Mouse (Mus musculus) layer of hippocampus, adult 8-10 months (tissue): ENCODE results near the gene Itpr1. TPM values are rescaled to one million over a fixed set of nuclear protein-coding genes. Genes with fewer than 3 reads are reported as not detected.
A peak's percentile ranks its signal among the peaks of the same experiment; 100 is the strongest.

Experiments used
- DNase-seq, 2 experiments: peaks; one replicate each; pipeline ENCODE4 v3.0.0; 2022; ENCODE audit warnings: low spot score in 2 of 2
- total RNA-seq, 4 experiments: library from RNA; stranded (reverse); gene quantifications; 2 replicates each; pipeline ENCODE4 v1.2.4; 2022

Itpr1 gene
- total RNA-seq, 4 experiments from 2014 or later = 277 to 326 (median 299) TPM

DNA sequence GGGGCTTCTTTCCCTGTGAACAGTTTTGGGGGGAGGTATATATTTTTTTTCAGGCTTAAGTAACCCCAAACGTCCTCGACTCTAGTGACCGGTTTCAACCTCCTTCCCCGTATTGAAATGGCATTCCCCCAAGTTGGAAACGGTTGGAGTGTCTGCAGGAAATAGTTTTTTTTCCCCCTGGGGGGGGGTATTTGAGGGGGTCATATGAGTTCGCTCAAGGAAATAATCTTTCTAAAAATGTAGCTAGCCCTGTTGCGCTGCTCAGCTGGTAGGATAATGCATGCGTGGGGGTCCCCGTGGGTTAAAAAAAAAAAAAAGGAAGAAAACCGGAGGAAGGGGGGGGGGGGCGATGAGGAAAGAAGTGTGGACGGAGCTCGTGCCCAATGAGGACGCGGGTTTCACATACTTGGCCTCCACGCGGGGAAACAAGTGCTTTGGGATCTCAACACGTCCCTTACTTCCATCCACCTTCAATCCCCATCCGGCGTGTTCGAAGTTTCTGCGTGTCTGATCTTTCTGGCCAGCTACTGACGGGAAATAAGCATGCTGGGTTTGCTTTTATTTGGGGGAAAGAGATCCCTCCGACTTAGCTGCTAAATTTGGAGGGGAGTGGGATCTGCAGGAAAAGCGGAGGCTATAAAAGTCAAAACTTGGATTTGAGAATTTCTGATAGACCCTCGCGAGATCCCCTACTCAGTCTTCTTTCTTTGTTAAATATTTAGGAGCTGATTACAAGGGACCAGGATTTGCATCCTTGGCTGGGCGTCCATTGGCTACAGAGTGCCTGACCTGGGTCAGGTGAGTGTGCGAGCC is 791 bp downstream of the Itpr1 start:
- no peak for DNase-seq

DNA sequence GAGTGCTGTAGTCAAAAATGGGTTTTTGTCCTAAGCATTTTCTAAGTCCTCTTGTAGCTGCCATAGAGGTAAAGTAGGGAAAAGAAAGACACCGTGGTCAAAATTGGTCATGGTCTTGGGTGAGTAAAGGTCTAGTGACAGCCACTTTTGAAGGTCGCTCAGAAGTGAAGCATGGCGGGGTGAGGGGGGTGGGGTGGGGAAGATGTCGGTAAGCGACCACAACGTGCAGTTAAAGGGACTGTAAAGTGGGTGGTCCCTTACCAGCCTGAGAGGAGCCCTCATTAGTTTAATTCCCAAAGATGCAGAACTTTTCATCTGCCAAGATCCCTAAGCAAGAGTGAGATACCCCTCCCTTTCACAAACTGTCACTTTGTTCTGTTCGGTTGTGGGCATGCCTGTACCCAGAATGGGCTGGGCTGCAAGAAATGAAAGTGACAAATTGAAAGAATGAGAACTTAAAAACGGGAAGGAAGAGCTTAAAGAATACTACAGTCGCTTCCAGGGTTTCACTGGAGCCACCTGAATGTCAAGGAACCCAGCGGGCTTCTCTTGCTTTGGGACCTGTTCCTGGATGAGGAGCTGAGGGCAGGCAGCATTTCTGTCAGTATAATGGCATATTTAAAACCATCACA is 1.5 kb downstream of the Itpr1 start:
- no peak for DNase-seq

DNA sequence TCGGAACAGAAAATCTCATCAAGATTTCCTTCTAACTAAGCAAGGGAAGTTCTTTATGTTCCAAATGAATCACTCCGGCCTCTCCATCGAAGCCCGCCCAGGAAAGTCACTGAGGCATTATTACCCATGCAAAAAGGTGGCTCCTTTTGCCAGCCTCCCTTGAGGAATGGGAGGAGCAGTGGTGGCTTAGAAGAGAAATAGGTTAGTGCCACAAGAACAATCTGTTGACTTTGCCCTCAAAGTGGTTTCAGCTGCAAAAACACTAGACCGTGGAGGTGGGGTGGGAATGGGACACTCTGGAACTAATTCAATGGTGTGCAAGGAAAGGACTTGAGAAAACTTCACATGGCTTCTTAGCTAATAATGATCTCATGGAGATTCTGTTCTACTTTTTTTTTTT is 3.2 kb downstream of the Itpr1 start:
- DNase-seq = no peak

DNA sequence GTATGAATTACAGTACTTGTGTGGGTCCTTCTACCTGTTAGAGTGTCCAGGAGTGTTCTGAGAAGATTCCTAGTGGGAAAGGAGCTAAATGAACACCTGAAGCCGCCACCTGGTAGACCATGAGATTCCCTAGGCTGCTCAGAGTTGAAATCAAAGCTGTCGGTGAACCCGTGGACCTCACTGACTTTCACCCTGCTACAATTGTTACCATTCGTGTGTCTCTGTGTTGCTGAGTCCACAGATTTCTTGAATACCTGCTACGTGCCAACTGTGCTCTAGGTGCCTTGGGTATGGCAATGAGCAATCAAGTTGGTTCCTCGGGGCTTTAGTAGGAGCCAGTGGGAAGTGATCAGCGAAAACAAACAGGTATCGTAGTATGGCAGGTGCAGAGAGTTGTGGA is 3.9 kb downstream of the Itpr1 start:
- no peak for DNase-seq

DNA sequence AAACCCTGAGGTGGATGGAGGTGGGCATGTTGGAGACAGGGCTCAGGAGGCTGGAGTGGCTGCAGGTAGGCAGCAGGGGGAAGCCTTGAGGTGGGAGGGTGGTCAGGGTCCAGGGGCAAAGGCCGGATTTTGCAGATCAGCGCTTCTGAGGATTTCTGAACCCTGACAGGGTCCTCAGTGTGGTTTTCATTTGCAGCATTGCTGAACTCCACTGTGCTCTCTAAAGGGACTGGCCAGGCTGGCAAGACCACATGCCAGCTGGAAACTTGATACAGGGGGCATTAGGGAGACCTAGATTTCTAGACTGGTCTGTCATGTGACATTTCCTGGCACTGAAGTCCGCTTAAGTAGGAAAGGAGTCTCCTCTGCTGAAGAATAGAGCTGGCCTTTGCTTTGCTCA is 5.1 kb downstream of the Itpr1 start:
- no peak for DNase-seq

DNA sequence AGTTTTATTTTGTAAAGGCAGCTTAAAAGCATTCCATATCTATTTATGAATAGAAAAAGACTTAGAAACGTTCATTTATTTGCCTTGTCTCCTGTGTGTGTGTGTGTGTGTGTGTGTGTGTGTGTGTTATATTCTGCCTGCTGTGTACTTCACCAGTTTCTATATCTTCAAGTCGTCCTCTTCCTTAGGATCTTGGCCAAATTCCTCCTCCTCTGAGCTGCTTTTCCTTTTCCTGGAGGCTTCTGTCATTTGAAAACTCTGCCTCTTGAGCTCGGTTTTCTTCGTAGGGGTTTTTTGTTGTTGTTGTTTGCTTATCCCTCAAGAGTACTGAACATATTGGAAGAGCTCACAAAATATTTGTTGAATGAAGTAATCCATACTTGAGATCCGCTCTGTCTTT is 9.5 kb downstream of the Itpr1 start:
- no peak for DNase-seq

DNA sequence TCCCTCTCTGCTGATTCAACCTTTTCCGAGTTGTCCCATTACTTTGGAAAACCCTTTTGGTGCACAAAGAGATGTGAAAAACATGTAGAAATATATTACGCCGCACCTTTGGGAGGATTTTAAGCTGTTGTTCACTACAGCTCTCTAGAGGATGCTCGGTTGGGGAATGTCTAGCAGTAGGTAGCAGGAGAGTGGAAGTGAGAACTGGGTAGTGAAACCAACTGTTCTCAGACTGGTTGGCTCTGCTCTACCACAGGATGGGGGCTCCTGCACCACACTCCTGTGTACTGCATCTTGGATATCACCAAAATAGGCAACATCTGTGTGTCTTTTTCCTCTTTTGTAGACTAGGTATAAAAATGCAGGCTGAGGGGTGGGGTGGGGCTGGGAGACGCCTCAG is 10.0 kb downstream of the Itpr1 start:
- DNase-seq = no peak

DNA sequence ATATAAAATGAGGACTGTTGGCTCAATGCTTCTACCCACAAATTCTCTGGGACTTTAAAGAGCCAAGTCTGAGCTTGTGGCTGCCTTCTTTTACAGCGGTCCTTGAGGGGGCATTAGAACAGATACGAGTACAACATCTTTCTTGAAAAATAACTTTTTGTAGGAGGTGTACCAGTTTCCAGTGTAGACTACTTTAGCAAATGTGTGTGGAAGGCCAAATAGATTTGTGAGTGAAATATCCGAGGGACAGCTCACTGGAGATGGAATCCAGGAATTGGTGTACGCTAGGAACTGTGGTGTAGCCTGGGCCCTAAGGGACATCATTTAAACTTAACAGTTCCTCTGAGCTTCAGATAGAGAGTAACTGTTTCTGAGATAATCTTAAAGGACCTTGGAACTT is 11.5 kb downstream of the Itpr1 start:
- no peak for DNase-seq

DNA sequence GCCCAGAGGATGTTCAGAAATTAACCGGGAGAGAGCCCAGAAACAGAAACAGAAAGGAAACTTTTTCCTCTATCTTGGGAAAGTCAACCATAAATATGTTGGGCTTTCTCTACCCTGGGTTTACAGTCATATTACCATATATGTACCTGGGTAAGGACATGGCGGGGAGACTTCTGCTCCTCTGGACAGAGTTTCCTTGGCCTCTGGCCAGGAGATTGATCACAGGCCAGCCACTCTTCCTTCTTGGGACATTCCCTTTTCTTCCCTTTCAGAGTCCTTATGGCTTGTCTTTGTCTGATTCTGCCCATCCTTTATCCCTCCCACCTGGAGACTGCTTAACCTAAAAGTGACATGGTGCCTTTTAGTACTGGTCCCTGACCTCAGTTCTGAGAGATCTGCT is 12.1 kb downstream of the Itpr1 start:
- DNase-seq = no peak

DNA sequence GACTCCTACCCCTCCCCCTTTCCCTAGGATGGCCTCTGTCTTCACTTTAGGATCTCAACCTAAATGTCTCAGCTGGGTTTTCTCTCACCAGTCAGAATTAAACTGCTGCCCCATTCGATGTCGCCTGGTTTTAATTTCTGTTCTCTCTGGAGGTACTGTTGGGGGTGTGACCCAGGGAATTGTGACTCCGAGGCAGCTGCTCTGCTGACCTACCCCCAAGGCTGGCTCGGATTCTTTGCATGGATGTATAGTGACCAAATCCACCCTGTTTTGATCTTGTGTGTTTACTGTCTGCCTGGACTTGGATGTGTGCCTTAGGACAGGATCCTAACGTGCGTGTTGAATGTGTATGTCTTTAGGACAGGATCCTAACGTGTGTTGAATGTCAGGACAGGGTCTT is 13.3 kb downstream of the Itpr1 start:
- no peak for DNase-seq

DNA sequence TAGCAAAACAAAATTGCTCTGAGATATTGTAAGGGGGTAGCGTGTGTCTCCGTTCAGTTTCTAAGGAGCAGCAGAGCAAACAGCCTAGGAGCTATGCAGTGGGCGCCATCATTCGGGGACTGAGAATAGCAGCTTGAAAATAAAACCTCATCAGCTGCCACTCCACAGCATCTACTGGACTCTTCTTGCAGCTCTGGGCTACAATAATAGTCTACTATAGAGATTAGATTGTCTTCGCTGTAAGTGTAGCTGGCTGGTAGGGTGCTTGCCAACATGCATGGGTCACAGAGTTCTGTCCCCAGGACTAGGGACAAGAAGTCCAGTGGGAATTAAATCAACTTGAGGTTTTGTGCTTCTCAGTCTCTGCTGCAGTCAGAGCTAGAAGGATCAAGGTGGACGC is 14.6 kb downstream of the Itpr1 start:
- DNase-seq = no peak

DNA sequence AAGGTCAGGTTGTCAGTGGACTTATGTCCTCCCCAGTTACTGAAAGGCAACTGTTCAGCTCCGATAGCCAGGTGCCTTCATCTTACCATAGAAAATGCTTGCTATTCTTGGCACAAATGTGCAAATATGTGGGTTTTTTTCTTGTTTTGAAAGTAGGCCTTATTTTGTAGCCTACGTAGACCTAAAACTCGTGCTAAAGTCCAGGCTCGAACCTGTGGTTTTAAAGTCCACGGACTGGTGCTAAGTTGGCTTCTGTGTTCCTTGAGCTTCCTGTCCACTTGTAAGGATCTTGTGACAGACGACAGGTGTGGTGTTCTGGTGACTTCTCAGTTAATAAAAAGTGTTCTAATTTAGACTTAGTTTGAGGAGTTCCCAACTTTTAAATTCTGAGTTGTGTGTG is 15.2 kb downstream of the Itpr1 start:
- no peak for DNase-seq

DNA sequence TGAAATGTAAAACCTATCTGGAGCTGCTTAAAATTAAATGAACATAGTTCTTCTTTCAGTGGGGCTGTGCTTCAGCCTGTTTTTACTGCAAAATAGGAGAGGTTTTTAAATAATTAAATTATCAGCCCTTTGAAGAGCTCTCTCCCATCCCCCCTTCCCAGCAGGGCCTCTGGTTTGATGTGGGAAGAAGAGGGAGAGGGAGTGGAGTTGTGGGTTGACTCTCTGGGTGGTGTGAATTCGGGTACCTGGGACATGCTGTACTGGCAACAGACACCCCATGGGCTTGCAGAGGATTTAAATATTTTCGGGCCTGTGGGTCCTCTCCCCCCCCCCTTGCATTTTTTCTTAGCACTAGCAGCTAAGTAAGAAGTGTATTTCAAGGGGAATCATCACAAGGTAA is 15.7 kb downstream of the Itpr1 start:
- DNase-seq = no peak

DNA sequence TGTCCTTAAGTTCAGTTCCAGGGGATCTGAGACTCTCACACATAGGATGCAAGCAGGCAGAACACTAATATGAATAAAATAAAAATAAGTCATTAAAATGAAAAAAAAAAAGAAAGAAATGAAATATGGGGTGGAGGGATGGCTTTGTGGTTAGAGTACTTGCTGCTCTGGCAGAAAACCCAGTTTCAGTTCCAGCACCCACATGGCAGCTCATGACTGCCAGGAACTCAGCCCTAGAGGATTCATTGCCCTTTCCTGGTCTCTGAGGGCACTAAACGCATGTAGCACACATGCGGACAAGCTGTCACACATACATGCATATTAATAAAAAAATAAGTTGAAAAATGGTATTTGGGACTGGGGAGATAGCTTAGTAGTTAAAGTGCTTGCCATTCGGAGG is 17.7 kb downstream of the Itpr1 start:
- no peak for DNase-seq

DNA sequence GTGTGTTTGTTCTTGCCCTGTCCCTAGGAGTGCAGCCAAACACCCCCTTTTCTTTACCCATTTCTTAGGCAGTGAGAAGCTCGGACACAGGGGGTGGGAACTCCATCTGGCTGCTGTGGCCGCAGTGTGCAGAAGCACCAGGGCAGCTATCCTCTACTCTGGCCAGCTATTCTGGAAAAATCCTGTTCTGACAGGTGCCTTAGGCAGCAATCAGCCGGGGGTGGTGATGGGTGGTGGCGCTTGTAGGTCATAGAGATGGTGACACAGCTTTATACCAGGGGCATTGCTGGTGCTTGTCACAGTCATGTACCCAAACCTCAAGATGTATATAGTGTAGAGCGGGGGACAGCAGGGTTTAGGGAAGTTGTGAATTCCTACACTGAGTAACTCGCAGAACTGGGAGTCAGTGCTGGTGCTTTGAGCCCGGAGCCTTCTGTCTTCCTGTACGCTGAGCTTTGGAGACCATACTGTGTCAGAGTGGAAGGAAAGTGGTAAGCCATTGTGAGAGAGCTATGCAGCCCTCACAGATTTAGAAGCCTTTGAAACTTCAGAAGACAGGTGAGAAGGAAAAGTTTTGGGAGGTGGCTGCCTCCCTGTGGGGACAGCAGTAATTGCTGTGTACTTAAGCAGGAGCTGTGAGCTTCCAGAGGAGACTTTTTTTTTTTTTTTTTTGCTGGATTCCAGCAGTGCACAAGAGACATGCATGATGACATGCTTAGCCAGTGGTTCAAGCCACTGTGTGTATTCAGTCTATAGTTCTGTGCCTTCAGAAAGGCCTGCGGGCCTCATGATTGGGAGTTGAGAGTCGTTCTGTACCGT is 19.2 kb downstream of the Itpr1 start:
- no peak for DNase-seq

DNA sequence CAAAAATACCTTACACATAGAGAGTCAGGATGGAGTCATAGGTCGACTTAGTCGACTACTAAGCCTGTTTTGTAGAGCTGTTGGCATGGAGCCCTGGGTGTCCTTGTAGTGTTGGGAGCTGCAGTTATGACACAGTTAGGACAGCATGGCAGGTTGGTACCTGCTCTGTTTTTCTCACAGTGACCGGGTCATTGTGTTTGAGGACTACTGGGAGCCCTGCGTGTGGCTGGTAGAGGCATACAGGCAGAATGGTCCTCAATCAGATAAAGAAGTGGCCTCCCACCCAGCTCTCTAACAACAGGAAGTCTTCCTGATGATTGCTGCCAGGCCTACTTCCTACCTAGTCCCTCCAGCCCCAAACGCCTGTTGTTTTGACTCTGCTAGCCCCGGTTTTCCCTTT is 20.2 kb downstream of the Itpr1 start:
- no peak for DNase-seq

DNA sequence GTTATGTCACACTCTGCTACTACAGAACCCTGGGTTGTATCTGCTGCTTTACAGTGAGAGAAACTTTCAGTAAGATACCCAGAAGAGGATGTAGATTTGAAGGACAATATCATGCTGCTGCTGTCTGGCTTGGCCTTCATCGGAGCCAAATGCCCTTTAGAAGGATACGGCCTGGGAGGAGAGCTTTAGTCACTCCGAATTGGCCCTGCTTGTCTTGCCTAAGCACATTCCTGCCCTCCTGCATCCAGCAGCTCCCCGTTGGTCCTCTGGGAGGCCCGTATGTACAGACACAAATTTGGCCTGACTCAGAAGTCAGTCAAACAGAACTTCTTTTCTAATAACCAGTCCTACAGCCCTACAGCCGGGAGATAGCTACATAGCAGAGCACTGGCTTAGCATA is 21.6 kb downstream of the Itpr1 start:
- no peak for DNase-seq

DNA sequence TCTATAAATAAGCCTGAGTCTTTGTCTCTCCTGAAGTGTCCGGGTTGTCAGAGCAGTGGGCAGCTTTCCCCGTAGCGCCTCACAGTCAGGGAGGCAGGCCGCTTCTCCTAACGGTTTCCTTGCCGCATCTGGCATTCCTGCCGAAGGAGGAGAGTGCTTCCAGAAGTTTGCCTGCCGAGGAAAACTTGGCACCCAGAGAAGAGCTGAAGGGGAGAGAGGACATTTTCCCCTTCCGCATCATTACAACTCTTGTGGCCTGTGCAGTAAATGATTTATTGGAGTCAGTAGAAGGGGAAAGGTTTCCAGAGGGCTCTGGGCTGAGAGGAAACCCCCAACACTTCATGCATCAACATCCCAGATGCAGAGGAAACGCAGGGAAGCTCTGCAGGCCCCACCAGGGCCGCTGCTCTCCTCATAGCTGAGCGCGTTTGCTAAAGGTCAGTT is 22.8 kb downstream of the Itpr1 start:
- DNase-seq = no peak

DNA sequence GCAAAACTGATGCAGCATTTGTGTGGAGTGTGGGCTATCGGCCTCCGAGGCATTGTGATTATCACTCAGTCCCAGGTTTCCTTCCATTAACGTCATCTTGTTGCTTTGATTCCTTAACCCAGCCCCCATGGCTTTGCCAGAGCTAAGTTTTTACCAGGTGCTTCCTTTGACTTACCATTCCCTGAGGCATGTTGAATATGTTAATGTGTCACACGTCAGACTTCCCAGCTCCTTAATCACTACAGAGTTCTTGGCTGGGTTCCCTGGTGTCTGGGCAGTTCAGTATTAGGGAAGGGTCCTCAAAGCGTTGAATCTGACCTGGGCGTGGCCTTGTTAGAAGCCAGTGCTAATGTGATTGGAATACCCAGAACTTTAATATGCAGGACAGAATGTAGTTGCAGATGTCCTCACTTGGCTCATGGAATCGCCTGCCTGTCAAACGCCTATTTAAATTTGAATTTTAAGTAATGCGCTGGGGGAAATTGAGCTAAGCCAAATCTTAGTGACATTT is 23.6 kb downstream of the Itpr1 start:
- no peak for DNase-seq

DNA sequence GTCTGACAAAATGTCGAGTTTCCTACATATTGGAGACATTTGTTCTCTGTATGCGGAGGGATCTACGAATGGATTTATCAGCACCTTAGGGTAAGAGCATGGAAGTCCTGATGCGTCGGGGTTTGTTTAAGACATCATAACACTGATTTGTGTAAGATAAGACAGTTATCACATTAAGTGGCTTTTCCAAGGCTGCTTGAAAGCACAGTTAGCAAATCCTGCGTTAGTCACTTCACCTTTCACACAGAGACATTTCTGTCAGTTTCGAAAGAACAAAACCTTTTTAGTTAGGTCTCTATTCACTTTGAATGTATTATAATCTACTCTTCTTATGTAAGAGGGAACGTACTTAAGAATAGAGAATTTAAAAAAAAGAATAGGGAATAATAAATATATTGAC is 24.1 kb downstream of the Itpr1 start:
- DNase-seq = no peak

DNA sequence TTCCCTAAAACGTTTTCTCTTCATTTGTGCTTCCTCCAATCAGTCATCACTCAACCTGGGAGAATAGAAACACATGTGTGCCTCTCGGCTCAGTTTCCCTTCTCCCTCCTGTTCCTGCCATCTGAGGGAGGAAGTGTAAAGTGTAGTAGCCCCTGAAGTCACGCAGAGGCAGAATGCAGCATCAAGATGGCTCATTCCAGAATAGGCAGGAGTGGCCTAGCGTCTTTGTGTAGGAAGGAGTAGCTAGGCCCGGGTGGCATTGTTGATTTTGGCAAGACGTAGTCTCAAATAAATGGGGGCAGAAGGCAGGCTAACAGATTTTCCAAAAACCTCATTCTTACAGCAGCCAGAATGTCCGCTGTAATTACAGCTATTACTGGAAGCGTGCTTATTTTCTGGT is 24.7 kb downstream of the Itpr1 start:
- peak in 1 of 2 experiments; percentile 45 for DNase-seq

DNA sequence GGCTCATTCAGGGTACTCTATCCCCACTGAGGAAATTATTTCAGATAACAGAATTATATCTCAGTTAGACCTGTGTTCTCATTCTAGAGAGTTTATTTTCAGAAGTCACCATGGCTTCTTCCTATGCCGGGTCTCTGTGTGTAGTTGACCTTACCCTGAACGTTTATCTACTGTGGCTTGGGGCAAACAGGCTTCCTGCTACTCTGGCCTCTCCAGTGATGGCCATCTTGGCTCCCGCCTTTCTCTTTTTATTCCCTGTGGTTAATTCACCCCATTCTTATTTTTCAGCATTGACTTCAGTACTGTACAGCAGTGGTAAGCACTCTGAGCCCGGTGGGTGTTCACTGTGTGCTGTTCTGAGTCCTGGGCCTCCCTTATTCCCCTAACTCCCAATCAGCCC is 25.1 kb downstream of the Itpr1 start:
- no peak for DNase-seq
